Mouse (Mus musculus) Patski (cell line): ENCODE data around the gene Gsn. TPM values are rescaled to one million over a fixed set of nuclear protein-coding genes. Genes with fewer than 3 reads are reported as not detected.

Experiments used
- ATAC-seq: fragments of 100-300 bp; one replicate; pipeline ENCODE4 v1.8.0; 2021
- CTCF ChIA-PET: fragments of 350-600 bp; sonication (Branson Sonifier 250); formaldehyde crosslinking; loops from one replicate; lab custom pipeline; 2022; ENCODE audit warnings: inconsistent platforms; lab: Charles Lee
- POLR2A ChIA-PET: fragments of 350-600 bp; sonication (Branson Sonifier 250); formaldehyde crosslinking; loops from one replicate; lab custom pipeline; 2022; ENCODE audit warnings: antibody characterized with exemption, inconsistent platforms; lab: Charles Lee
- DNase-seq: peaks from one replicate; pipeline ENCODE4 v3.0.0-alpha.2; 2011; ENCODE audit warnings: low read depth, low spot score
- H3K27me3 ChIP-seq: fragments of 371-371 bp; one replicate; pipeline ENCODE4 v1.5.1; 2021
- CTCF ChIP-seq: fragments of 100-300 bp; IDR thresholded peaks from one replicate; pipeline ENCODE4 v1.5.1; 2021
- in situ Hi-C: fragments of 300-500 bp; cut with MboI; formaldehyde crosslinking; loops from 3 replicates; pipeline ENCODE4 v1.11.1; 2018; ENCODE audit warnings: low pct_unique_long_range_greater_than_20kb, mixed read lengths
- polyA plus RNA-seq: library from polyadenylated mRNA; unstranded; gene quantifications from one replicate; pipeline ENCODE4 v1.2.3, GENCODE M21; 2021

Gsn gene
- polyA plus RNA-seq, 1 experiment from 2014 or later: 207 TPM

DNA sequence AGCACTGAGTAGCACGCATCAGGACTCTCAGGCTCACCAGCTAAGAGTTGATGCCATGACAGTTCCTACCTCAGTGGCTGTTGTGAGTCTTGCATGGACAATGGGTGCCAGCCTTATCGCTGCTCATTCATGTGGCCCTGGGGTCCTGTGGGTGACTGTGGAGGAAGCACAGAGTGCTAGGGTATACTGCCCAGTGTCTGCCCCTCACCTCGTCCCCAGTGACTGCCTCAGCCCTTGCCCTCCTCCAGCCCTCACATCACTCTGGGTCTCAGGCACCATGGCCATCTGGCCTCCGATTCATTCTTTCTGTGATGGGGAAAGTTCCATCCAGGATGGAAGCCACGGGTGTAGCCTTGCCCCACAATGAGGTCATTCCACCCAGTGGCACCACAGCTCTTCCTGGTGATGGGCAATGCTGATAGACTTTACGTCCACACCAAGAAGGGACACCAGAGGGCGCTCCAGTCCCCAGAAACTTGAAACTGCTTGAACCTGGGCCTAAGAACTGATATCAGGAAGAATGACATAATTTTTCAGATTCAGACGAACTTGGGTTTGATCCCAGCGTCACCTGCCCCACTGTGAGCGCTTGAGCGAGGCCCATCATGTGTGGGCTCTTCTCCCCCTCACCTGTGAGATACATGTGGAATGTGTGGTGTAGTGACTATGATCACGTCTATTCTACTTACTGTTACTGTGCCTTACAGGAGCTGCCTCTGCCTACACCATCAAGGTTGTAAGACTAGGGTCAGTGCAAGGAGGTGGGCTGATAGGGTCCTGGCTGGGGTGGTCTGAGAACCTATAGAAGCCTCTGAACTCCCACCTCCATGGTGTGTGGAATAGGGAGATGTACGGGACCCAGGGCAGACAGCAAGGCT, 32.8 kb downstream of the Gsn start:
- H3K27me3 ChIP-seq: no peaks in the 10 kb centered on the region
- no peak for ATAC-seq

DNA sequence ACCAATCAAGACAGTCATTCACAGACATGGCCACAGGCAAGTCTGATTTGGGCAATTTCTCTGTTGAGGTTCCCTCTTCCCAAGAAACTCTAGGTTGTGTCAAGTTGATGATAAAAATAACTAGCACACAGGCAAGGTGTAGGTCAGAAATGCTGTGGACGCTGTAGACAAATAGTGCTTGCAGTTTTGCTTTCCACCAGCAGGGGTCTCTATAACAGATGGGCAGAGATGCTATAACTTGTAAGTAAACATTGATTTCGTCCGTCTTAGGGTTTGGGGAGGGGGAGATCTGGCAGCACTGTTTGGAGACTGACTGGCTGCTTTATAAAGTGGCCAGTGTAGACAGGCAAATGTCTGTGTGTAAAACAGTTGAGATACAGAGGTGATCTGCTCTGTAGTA, 35.7 kb downstream of the Gsn start:
- CTCF ChIA-PET: interaction anchor here (0.8 kb wide), 1 partner anchor 41 kb away, joined by 3 read pairs; no protein-coding TSS in a partner anchor
- DNase-seq (no peak), ATAC-seq (no peak)
- POLR2A ChIA-PET: no interaction called here
- TF ChIP-seq CTCF: peak; percentile 76
- in situ Hi-C loops: loop anchor here (10.0 kb wide), 2 partner anchors 83 to 223 kb away; no protein-coding TSS in a partner anchor
- no peaks in the 10 kb centered on the region for H3K27me3 ChIP-seq

More for the DNA sequence above, 32.8 kb downstream of the Gsn start:
- no peak for DNase-seq
- in situ Hi-C loops: no loop called here
- ChIA-PET CTCF (interaction anchor here (0.7 to 2.4 kb wide), 7 partner anchors 11 to 108 kb away, joined by 3 to 15 read pairs (median 3); partner anchors contain the start of gene 4930402F06Rik), POLR2A (interaction anchor here (0.7 kb wide), 1 partner anchor 11 kb away, joined by 3 read pairs; no protein-coding TSS in a partner anchor)
- no peak for TF ChIP-seq CTCF

GRCm38 (mm10) chr2:35292700-35293099, 36.5 kb downstream of the Gsn start:
- ChIA-PET POLR2A (no interaction called here), CTCF (interaction anchor here (0.8 to 1.3 kb wide), 3 partner anchors 26 to 60 kb away, joined by 3 to 6 read pairs (median 4); no protein-coding TSS in a partner anchor)
- DNase-seq (no peak), ATAC-seq (no peak)
- no peak for TF ChIP-seq CTCF
- in situ Hi-C loops: loop anchor here (10.0 kb wide), 2 partner anchors 82 to 222 kb away; no protein-coding TSS in a partner anchor
- H3K27me3 ChIP-seq: no peaks in the 10 kb centered on the region

- no peaks in the 10 kb centered on the region for H3K27me3 ChIP-seq
- no peak for DNase-seq
- POLR2A ChIA-PET: no interaction called here
- in situ Hi-C loops: loop anchor here (10.0 kb wide), 2 partner anchors 82 to 222 kb away; no protein-coding TSS in a partner anchor
- TF ChIP-seq CTCF: no peak
- CTCF ChIA-PET: interaction anchor here (1.2 to 1.3 kb wide), 2 partner anchors 27 to 56 kb away, joined by 3 to 6 read pairs; no protein-coding TSS in a partner anchor
- ATAC-seq: no peak
Observed at GRCm38 (mm10) chr2:35293291-35293690, 37.1 kb downstream of the Gsn start.

DNA sequence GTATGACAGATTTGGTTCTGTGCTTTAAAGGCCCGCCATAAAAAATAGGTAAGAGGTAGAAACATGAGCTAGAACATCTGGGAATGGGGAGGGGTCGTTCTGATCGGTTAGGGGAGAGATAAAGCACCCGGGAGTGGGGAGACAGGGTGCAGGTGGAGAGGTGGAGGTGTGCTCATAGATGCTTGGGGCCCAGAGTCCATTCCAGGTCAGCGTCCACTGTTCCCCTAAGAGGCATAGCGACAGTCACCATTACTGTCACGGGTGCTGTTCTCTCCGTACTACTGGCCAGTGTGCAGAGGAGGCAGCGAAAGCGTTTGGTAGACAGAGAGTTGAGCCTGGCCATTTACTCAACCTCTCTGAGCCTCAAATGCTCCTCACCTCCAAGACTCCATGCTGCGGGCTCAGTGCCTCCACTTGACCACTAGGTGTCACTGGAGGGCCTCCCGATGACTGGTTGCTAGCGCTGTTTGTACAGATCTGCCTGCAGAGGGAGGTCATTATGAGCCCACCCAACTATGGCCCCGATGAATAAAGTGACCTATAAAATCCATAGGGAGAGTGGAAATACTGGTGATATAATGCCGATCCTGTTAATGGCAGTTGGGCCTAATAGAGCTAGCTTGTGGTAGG, 41.6 kb downstream of the Gsn start:
- H3K27me3 ChIP-seq: no peaks in the 10 kb centered on the region
- POLR2A ChIA-PET: interaction anchor here (1.5 kb wide), 1 partner anchor 51 kb away, joined by 5 read pairs; no protein-coding TSS in a partner anchor
- TF ChIP-seq CTCF: peak; percentile 96
- in situ Hi-C loops: loop anchor here (5.0 to 10.0 kb wide), 3 partner anchors 49 to 217 kb away; no protein-coding TSS in a partner anchor
- DNase-seq: no peak
- ATAC-seq: no peak
- CTCF ChIA-PET: interaction anchor here (0.8 to 2.7 kb wide), 13 partner anchors 11 to 100 kb away, joined by 3 to 13 read pairs (median 5); partner anchors contain the start of gene 4930402F06Rik

DNA sequence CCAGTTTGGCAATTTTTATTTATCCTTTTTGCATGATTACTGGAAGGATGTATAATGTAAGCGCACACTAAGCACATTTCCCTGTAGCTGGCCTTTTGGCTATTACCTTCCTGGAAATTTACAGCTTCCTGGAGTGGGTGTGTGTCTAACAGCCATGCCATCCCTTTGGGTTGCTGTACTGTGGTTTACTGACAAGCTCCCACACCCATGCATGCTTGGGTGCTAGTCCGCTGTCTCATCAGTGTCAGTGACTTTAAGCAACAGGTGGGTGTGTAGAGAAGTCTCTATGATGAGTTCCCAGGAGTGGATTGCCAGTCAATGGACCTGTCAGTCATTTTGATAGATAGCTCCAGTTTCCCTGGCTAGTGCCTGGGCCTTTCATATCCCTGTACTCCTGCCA, 43.3 kb downstream of the Gsn start:
- DNase-seq: no peak
- ChIA-PET POLR2A (interaction anchor here (0.6 kb wide), 1 partner anchor 9 kb away, joined by 5 read pairs; no protein-coding TSS in a partner anchor), CTCF (interaction anchor here (1.4 to 1.9 kb wide), 3 partner anchors 54 to 98 kb away, joined by 3 to 13 read pairs (median 7); partner anchors contain the start of gene 4930402F06Rik)
- in situ Hi-C loops: loop anchor here (5.0 to 10.0 kb wide), 3 partner anchors 48 to 215 kb away; no protein-coding TSS in a partner anchor
- ATAC-seq: no peak
- no peak for TF ChIP-seq CTCF
- H3K27me3 ChIP-seq: no peaks in the 10 kb centered on the region

- no peak for ATAC-seq
- CTCF ChIA-PET: interaction anchor here (0.7 kb wide), 1 partner anchor 9 kb away, joined by 3 read pairs; no protein-coding TSS in a partner anchor
Observed at GRCm38 (mm10) chr2:35302049-35302885, 46.1 kb downstream of the Gsn start.

GRCm38 (mm10) chr2:35308166-35308565, 52.0 kb downstream of the Gsn start:
- ATAC-seq: no peak
- no peak for TF ChIP-seq CTCF
- POLR2A ChIA-PET: interaction anchor here (0.7 kb wide), 1 partner anchor 9 kb away, joined by 5 read pairs; no protein-coding TSS in a partner anchor
- DNase-seq: no peak
- no peaks in the 10 kb centered on the region for H3K27me3 ChIP-seq
- in situ Hi-C loops: no loop called here
- CTCF ChIA-PET: interaction anchor here (1.1 to 2.6 kb wide), 2 partner anchors 10 to 629 kb away, joined by 3 to 8 read pairs; no protein-coding TSS in a partner anchor

More at GRCm38 (mm10) chr2:35302049-35302885, 46.1 kb downstream of the Gsn start:
- POLR2A ChIA-PET: no interaction called here
- no peak for DNase-seq
- H3K27me3 ChIP-seq: no peaks in the 10 kb centered on the region
- in situ Hi-C loops: no loop called here
- TF ChIP-seq CTCF: no peak

GRCm38 (mm10) chr2:35309906-35310493, 53.8 kb downstream of the Gsn start:
- DNase-seq (no peak), ATAC-seq (no peak)
- TF ChIP-seq CTCF: no peak
- no peaks in the 10 kb centered on the region for H3K27me3 ChIP-seq
- in situ Hi-C loops: no loop called here
- CTCF ChIA-PET: interaction anchor here (1.7 to 2.6 kb wide), 3 partner anchors 9 to 39 kb away, joined by 6 to 8 read pairs (median 8); no protein-coding TSS in a partner anchor
- POLR2A ChIA-PET: no interaction called here
